Comparison of ENCODE assay signal across 8 mouse cellular contexts in genomic region chr1:87854851-87855251, GRCm38 (mm10). TPM values are rescaled to one million over a fixed set of nuclear protein-coding genes. Genes with fewer than 3 reads are reported as not detected.
DNase-seq lines count a peak whose midpoint lies in the region; ATAC-seq and TF ChIP-seq lines count a peak whose summit lies in the region.

No protein-coding gene starts in this region.

- no peak for ATAC-seq in heart, embryonic 15.5 days (replicated peaks; ENCODE audit: insufficient number of reproducible peaks, insufficient read depth, low FRiP score, low read depth)
- no peak for ATAC-seq in liver, embryonic 16.5 days (ENCODE audit: low read depth)
- no peak for ATAC-seq in stomach, postnatal 0 days (ENCODE audit: low FRiP score, low TSS enrichment)
- no peak for ATAC-seq in activated CD4-positive, CD25-positive, alpha-beta regulatory T cell, adult 4 months

- H3K4me1 ChIP-seq in heart, embryonic 15.5 days (replicated peaks), result peaks cover 43% of the 10 kb centered on the region
- H3K4me1 ChIP-seq in liver, embryonic 16.5 days (ENCODE audit: control insufficient read depth, low read depth, low read length), result peaks cover 36% of the 10 kb centered on the region
- H3K4me1 ChIP-seq in stomach, postnatal 0 days (replicated peaks; ENCODE audit: control insufficient read depth, insufficient read depth), result 0 out of 2 replicates have a peak, but pooled peaks cover 5% of the 10 kb centered on the region

- TF ChIP-seq EP300 in stomach, postnatal 0 days (optimal IDR thresholded peaks at IDR 0.05), result no peak

- no peaks in the 10 kb centered on the region for H3K36me3 ChIP-seq in heart, embryonic 15.5 days
- H3K36me3 ChIP-seq in liver, embryonic 16.5 days (ENCODE audit: control insufficient read depth, insufficient read depth), result no peaks in the 10 kb centered on the region
- no peaks in the 10 kb centered on the region for H3K36me3 ChIP-seq in stomach, postnatal 0 days (ENCODE audit: control insufficient read depth, insufficient read depth, low read length)

- peak overlapping the region; percentile 73 for H3K4me2 ChIP-seq in heart, embryonic 15.5 days
- H3K4me2 ChIP-seq in liver, embryonic 16.5 days (ENCODE audit: low read depth, low read length), result peak overlapping the region; percentile 94; the same call in 1 of the 2 replicates
- H3K4me2 ChIP-seq in stomach, postnatal 0 days (replicated peaks; ENCODE audit: low read depth), result peak overlapping the region; percentile 86

- peak; percentile 92 for DNase-seq in heart, adult 11 months
- no peak for DNase-seq in heart, postnatal 4 days
- DNase-seq in cerebellum, adult 18-20 months, result peak; percentile 46 to 52
- no peak for DNase-seq in stomach, postnatal 0 days (ENCODE audit: low spot score)
- DNase-seq in ovary, adult 18-20 months (ENCODE audit: low spot score), result no peak

- no peak overlapping the region for H3K27ac ChIP-seq in heart, embryonic 15.5 days
- H3K27ac ChIP-seq in liver, embryonic 16.5 days (ENCODE audit: low read length), result no peak overlapping the region
- H3K27ac ChIP-seq in stomach, postnatal 0 days (replicated peaks), result no peak overlapping the region

- H3K9me3 ChIP-seq in heart, embryonic 15.5 days (replicated peaks), result no peaks in the 10 kb centered on the region
- no peaks in the 10 kb centered on the region for H3K9me3 ChIP-seq in liver, embryonic 16.5 days (replicated peaks; ENCODE audit: control insufficient read depth, low read length)
- no peaks in the 10 kb centered on the region for H3K9me3 ChIP-seq in stomach, postnatal 0 days (ENCODE audit: control insufficient read depth, low read length)

- H3K4me3 ChIP-seq in heart, embryonic 15.5 days, result peak overlapping the region; percentile 91
- peak overlapping the region; percentile 86 for H3K4me3 ChIP-seq in liver, embryonic 16.5 days (ENCODE audit: low read depth, low read length)
- H3K4me3 ChIP-seq in stomach, postnatal 0 days (ENCODE audit: low read depth, low read length), result peak overlapping the region; percentile 98

- WGBS in heart, embryonic 15.5 days, result 36% methylated on average over 2 of the region's 2 CpGs
- WGBS in liver, embryonic 16.5 days (ENCODE audit: insufficient replicate concordance), result 17% methylated on average over 2 of the region's 2 CpGs
- 41% methylated on average over 2 of the region's 2 CpGs for WGBS in stomach, postnatal 0 days

- TF ChIP-seq CTCF in stomach, postnatal 0 days (IDR thresholded peaks at IDR 0.05; ENCODE audit: low read depth), result no peak

- peak overlapping the region; percentile 17; the same call in 1 of the 2 replicates for H3K9ac ChIP-seq in heart, embryonic 15.5 days
- H3K9ac ChIP-seq in liver, embryonic 16.5 days (ENCODE audit: low read depth, low read length), result no peak overlapping the region
- peak overlapping the region; percentile 5; the same call in 1 of the 2 replicates for H3K9ac ChIP-seq in stomach, postnatal 0 days (ENCODE audit: low read length)

- no peaks in the 10 kb centered on the region for H3K27me3 ChIP-seq in heart, embryonic 15.5 days
- H3K27me3 ChIP-seq in liver, embryonic 16.5 days (ENCODE audit: control insufficient read depth, insufficient read depth, low read depth, low read length), result no peaks in the 10 kb centered on the region
- H3K27me3 ChIP-seq in stomach, postnatal 0 days (ENCODE audit: control insufficient read depth, insufficient read depth, low read length), result no peaks in the 10 kb centered on the region

RNA-seq across cellular contexts. Expression of gene Dgkd, which starts 1.8 kb away (rescaled TPM):
- total RNA-seq in heart, postnatal 4 days (2021), result 10 to 100 TPM; 53.4 to 55.2 TPM
- 19.7 and 24.7 TPM in 2 replicates for polyA plus RNA-seq in heart, embryonic 15.5 days (2015; fragmentation: Nextera tagmentation; extraction: Ambion mirVana)
- 9.8 and 11.9 TPM in 2 replicates for polyA plus RNA-seq in liver, embryonic 16.5 days (2015; fragmentation: Nextera tagmentation; extraction: Ambion mirVana)
- polyA plus RNA-seq in stomach, postnatal 0 days (2015; fragmentation: Nextera tagmentation; extraction: Ambion mirVana), result 8.7 and 9.5 TPM in 2 replicates
- 10 to 100 TPM; 30.4 to 31.9 TPM for polyA plus RNA-seq in activated CD4-positive, CD25-positive, alpha-beta regulatory T cell, adult 4 months (2017; shearing (Covaris generic))

RNA-seq across cellular contexts. Expression of gene Sag, which starts 51.4 kb away (rescaled TPM):
- under 1 TPM; 0.33 to 0.45 TPM for total RNA-seq in heart, postnatal 4 days (2021)
- polyA plus RNA-seq in heart, embryonic 15.5 days (2015; fragmentation: Nextera tagmentation; extraction: Ambion mirVana), result 0.79 and 0.86 TPM in 2 replicates
- 0.46 and 0.50 TPM in 2 replicates for polyA plus RNA-seq in liver, embryonic 16.5 days (2015; fragmentation: Nextera tagmentation; extraction: Ambion mirVana)
- polyA plus RNA-seq in stomach, postnatal 0 days (2015; fragmentation: Nextera tagmentation; extraction: Ambion mirVana), result 0.53 and 0.57 TPM in 2 replicates
- 1 to 10 TPM; 2.7 to 5.4 TPM for polyA plus RNA-seq in activated CD4-positive, CD25-positive, alpha-beta regulatory T cell, adult 4 months (2017; shearing (Covaris generic))

Comparison
In these comparisons a context has a peak if more than half of its experiments do, and no peak if none do; other contexts are left out.
1. DNase-seq: peak in heart, adult 11 months (single experiment) and cerebellum, adult 18-20 months (2 of 2); none in heart, postnatal 4 days (single experiment), stomach, postnatal 0 days (single experiment) and ovary, adult 18-20 months (single experiment).
2. Peak in every context shown above with its lines, with median percentiles within 50 percentile points of each other: H3K4me2 ChIP-seq and H3K4me3 ChIP-seq.